Mouse (Mus musculus) B cell, adult 2 months (primary cell): ENCODE measurements around the gene Dbi.

Experiments used
- DNase-seq, 2 experiments: peaks; one replicate each; pipeline ENCODE4 v3.0.0; 2022

Gene Dbi

DNA sequence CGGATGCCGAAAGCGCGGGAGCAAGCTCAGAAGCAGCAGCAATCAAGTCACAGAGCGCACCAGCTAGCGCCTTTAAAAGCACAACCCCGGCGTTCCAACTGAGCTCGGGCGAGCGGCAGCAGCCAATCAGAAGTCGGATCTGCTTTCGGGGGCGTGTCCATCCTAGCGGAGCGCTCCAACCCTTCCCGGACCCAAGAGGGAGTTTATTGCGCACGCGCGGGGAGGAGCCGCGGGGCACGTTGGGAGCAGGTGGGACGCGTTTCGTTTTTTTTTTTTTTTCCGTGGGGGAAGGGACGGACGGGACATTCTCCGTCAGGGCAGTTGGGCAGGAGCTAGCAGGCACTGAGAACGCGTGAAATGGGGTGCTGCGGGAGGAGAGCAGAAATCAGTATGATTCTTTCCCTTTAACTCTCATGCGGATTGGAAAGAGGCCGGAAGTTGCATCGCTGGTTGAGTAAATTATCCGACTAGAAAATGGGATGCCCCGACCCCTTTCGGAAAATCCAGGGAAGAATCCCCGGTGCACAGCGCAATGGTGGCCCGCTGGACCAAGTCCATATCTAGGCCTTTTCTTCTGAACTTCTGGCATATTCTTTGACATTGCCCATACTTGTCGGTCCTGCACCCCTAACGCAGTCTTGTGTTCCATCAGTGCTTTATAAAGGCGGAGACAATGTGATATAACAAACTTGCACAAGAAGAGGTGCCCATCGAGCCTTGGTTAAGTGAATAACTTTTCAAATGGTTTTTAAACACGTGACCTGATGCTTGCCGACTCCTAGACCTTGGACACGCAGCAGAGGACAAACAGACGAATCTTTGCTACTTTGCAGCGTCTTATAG lies at the start of gene Dbi, which contains the start of gene 3110009E18Rik:
Dbi (minus strand) TSS at position 110 of the 843 bp plus-strand sequence.
3110009E18Rik (plus strand) TSS at position 219 of the 843 bp plus-strand sequence.
- DNase-seq: peak; percentile 86 to 88

DNA sequence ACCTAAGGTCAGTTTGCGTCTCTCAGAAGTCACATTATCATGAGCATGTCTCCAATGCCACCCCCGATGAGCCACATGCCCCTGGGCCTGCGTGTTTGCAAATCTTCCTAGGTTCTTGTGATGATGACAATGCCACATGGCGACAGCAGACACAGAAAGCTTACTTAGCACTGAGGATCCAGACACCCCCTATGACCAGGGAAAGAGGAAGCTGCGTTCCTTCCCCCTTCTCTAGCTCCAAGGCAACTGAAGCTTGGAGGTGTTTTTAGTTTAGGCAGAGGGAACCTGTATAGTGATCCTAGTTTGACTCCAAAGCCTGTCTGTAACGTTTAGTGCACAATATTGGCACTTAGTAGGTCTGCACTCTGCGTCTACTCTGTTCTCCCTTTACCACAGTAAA lies 49.4 kb upstream of the Dbi start:
- DNase-seq: no peak

DNA sequence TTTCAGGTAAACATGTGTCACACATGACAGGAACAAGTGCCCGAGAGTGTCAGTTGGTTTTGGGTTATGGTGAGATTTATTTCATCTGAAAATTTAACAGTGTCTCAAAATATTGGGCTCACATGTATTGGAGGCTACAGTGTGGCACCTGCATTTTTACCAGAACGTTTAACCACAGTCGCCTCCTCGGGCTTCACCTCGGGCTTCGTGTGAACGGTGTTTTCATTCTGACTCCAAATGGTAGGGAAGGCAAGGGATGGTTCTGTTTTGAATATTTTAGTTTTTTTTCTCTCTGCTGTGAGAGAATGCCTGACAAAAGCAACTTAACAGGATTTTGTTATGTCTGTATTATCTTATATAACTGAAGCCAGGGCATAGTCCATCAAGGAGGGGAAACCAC lies 47.8 kb upstream of the Dbi start:
- DNase-seq: no peak

DNA sequence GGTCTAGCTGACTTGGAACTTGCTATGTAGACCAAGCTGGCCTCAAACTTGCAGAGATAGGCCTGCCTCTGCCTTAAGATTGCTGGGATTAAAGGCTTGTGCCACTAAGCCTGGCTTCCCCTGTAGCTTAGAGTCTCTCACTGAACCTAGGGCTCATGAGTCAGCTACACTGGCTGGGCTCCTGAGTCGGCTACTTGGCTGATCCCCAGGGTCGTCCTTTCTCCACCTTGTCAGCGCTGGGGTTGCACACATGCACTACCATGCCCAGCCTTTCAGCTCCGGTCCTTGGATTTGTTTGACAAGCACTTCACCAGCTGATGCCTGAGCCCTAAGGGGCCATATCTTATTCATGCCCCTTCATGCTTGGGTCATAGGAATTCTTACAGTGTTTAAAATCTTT lies 47.1 kb upstream of the Dbi start:
- no peak for DNase-seq

DNA sequence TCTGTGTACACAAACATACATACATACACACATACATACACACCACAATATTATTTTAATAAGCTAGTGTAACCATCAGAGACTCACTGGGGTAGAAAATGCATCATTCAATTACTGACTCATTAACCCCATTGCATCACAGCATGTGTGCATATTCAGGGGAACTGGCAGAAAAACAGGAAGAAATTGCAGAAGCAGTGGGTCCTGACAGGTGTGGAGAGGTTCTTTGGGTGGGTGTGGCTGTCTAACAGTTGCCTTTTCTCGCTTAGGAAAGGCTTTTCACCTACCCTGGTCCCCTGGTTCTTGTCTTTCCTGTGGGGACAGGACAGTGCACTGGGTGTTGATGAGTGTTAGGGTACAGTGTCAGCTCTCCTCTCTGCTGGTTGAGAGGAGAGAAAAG lies 41.7 kb upstream of the Dbi start:
- DNase-seq: peak; percentile 54 to 56

DNA sequence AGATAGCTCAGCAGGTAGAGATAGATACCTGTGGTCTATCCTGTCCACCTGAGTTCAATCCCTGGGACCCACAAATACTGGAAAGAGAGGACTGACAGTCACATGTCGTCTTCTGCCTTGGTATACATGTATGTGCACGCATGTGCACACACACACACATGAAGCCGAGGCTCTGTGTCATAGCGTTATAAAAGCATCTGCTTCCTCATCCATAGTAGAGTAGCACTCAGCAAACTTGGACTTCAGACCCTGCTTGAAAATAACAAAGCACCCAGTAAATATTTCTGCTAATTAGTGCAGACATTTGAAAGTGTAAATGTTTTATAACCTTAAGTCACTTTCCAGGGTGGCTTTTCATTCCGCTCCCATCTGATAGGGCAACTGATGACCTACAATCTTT lies 40.6 kb upstream of the Dbi start:
- DNase-seq: no peak

DNA sequence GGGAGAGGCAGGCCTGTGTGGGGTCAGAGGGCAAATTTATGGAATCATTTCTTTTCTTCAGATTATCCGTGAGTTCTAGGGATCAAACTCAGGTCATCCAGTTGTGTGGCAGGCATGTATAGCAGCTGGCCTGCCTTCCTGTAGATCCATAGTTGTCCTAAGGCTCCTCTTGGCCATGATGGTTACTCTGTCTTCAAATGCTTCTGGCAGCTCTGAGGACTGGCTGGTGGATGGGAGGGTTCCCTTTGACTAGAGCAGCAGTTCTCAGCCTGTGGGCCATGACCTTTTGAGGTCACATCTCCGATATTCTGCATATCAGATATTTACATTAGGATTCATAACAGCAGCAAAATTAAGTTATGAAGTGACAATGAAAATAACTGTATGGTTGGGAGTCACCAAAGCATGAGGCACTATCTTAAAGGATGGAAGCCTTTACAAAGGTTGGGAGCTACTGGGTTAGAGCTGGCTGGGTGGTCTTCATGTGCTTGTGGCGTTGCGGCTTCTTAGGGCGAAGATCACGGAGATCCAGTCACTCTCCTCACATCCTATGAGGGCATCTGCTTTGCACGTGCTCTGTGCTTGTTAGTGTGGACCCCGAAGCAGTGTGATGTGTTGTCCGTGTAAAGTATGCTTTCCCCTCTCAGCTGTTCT lies 37.7 kb upstream of the Dbi start:
- no peak for DNase-seq

DNA sequence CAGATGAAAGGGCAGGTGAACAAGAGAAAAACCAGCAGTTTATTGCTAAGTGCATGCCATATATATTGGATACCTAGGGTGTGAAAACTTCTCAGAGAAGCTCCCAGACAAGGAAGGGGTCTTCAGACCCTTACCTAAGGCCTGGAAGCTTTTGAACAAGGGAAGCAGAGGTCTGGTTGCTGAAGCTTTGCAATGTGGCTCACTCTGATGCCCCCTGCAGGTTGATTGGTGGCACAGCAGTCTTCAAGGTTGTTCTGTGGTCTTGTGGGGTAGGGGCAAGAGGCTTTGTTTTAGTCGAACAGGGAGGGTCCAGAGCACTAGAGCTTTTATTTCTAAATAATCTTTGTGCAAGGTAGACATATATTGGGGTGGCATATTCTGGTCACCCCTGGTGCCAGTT lies 34.4 kb upstream of the Dbi start:
- peak; percentile 49 to 52 for DNase-seq

DNA sequence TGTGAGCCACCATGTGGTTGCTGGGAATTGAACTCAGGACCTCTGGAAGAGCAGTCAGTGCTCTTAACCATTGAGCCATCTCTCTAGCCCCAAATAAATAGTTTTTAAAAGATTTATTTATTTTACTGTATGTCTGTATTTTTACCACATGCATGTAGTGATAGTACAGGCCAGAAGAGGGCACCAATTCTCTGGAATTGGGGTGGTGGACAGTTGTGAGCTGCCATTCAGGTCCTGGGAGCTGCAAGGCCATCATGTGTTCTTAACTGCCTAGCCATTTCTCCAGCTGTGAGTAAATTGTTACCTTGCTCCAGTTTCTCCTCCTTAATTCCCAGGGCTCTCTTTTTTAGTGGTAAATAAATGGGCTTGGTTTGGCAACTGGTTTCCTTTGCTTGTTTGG lies 33.4 kb upstream of the Dbi start:
- DNase-seq: peak; percentile 64 to 66

DNA sequence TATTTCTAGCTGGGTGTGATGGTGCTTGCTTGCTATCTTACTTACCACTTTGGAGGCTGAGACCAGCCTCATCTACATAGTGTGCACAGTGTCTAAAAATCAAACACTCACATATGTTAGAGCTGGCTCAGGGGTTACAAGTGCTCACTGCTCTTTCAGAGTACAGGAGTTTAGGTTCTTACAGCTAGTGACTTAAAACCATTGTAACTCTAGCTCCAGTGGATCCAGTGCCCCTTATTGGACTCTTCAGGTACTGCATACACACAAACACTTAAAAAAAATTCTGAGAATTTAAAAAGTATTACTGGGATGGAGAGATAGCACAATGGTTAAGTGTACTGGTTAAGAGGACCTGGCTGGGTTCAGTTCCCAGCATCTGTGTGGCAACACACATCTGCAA lies 26.1 kb upstream of the Dbi start:
- peak; percentile 7 to 20 for DNase-seq

DNA sequence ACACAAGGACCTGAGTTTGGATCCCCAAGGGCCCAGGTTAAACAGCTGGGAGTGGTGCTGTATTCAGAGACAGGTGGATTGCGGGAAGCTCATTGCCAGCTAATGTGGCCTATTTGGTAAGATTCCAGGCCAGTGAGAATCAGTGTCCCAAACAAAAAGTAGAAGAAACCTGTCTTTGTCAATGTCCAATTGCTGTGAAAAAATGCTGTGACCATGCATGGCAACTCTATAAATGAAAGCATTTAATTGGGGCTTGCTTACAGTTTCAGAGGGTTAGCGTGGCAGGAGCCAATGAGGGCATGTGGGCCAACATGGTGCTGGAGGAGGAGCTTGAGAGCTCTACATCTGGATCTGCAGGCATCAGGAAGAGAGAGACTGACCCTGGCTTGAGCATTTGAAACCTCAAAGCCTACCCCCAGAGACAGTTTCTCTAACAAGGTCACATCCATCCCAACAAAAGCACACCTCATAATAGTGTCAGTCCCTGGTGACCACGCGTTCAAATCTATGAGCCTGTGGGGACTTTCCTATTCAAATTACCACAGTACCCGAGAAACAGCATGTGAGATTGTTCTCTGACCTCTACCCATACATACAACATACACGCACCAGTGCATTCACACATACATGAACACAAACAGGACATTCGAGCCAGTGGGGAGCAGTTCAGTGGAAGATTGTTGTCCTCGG lies 24.8 kb upstream of the Dbi start:
- peak; percentile 13 to 24 for DNase-seq

DNA sequence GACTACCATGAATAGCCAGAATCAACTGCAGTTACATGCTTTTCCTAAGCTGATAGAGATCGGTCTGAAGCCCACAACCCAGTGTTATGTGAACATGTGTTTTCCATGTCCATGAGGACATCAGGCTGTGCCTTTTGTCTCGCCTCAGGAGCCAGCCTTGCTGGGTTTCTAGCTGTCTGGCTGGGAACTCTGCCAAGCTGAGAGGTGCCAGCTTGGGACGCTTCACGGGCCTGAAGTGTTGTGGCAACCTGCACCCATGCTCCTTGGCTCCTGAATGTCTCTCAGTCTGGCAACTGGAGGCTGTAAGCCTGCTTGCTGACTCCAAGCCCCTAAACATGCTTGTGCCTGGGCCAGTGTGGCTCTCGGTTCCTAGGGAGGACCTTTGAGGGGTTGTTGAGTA lies 21.7 kb upstream of the Dbi start:
- DNase-seq: no peak

DNA sequence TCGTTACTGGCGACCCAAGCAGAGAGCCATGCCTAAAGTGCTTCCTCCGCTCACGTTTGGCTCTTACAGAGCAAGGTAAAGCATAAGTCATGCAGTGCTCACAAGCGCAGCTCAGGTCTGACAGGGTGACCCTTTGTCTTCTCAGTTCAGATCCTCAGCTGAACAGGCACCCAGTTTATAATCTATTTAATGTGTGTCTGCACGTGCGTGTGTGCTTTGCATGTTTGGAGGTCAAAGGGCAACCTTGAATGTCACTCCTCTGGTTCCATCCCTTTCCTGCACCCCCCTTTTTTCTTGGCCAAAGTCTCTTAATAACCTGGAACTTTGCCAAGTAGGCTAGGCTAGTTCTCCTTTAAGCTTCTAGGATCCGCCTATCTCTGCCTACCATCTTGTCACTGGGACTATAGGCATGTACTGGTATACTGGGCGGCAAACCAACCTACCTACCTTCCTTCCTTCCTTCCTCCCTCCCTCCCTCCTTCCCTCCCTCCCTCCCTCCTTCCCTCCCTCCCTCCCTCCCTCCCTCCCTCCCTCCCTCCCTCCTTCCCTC lies 19.3 kb upstream of the Dbi start:
- no peak for DNase-seq

DNA sequence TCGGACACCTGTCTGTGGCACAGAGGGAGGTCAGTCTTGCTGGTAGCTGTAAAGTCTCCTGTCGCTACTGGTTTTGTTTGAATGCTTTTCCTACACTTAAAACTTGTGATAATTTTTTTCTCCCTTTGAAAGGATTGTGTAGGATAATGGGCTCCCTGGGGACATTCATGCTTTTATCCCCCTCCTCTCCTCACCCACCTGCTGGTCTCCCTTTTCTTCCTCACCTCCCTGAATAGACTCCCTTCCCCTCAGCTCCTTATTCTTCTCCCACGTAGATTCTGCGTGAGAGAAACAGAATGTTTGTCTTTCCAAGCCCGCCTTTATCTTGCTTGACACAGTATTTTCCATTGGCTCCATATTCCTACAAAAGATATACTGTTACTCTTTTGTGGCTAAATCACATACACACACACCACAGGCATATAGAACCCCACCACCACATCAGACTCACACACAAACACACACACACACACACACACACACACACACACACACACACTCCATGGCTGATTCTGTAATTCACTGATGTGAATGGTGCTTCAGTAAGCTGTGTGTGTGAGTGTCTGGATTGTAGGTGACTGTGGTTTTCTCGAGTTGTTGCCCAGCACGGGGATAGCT lies 18.2 kb upstream of the Dbi start:
- DNase-seq: no peak

DNA sequence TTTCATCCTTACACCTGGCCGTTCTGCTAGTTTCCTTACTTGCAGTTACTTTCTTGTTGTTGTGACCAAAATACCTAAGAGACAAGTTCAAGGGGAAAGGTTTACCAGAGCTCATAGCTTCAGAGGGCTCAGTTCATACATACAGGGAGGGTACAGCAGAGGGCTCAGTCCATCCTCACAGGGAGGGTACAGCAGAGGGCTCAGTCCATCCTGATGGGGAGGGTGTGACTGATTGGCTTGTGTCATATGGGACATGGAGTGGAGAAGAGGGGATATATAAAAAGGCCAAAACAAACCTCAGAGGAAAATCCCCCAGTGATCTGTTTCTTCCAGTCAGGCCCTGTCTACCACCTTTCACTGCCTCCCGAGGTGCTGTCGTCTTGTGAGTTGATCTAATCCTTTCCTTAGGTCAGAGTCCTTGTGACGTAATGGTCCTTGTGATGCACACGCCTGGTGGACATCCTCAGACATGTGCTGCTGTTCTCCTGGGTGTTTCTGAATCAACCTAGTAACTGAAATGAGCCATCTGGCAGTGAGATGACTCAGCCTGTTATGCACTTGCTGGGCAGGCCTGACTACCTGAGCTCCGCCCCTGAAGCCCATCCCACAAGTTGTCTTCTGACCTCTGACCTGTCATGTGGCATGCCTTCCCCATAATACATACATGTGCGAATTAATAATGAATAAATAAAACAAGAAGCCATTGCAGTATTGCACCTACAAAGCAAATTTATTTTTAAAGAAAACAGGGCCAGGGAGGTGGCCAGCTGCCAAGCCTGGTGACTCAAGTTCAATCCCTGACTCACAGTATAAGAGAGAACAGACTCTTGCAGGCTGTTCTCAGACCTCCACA lies 15.3 kb upstream of the Dbi start:
- DNase-seq: no peak

DNA sequence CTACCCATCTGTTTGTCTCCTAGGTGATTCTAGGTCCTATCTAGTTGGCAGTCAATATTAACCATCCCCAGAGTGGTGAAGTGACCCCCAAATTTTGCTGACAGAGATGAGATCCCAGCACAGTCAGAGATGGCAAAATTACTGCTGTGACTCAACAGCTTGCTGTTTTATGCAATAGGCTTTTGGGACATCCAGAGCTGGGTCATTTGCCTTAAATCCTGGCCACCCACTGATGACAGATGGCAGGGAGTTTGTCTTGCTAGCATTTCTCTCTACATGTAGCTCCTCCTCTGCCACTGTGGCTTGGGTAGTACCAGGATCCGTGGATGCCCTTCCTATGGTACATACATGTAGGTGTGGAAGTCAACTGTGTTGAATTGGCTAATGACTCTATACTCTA lies 11.5 kb upstream of the Dbi start:
- no peak for DNase-seq

DNA sequence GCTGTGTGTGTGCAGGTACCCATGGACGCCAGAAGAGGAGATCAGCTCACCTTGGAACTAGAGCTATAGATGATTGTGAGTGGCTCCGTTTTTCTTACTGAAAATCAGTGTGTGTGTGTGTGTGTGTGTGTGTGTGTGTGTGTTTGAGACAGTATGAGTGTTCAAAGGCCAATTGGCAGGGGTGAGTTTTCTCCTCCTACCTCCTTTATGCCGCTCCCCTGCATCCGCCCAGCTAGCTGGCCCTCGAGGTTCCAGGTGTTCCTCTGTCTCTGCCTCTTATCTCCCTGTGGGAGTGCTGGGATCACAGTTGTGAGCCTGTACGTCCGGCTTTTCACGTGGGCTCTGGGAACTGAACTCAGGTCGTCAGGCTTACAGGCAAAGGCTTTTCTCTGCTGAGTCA lies 5.4 kb upstream of the Dbi start:
- no peak for DNase-seq

DNA sequence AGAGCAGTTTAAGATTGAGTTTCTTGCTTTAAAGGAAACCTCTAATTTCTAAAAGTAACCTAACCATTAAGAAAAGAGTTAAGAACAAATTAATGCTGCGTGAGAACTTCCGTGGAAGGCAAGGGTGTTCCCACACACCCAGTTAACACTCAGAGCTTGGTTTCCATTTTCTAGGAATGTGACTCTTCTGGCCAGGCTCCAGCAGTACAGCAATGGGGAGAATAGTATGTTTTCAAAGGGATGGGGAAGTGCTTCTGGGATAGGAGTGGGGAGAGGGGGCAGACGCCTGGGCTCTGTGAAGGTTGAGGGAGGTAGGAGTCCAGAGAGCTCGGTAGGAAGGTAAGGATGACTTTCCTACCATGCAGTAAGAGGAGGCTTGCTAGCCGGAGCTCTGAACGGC lies 4.6 kb upstream of the Dbi start:
- no peak for DNase-seq

DNA sequence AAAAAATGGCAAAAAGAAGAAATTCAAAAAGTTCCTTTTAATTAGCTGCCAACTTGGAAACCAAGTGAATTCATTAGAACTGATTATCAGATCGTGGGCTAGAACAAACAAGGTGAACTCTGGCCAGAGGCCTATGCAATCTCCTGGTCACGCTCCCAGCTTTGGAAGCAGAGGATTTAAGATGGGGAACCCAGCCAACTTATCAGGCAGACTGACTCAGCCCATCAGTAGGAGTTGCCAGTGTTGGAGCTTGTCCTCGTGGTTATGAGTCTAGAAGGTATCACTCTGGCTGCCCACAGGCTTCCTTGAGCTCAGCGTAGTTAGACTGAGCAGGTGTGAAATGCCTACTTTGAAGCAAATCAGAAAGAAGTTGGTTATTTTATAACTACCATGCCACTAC lies 4.0 kb upstream of the Dbi start:
- no peak for DNase-seq

DNA sequence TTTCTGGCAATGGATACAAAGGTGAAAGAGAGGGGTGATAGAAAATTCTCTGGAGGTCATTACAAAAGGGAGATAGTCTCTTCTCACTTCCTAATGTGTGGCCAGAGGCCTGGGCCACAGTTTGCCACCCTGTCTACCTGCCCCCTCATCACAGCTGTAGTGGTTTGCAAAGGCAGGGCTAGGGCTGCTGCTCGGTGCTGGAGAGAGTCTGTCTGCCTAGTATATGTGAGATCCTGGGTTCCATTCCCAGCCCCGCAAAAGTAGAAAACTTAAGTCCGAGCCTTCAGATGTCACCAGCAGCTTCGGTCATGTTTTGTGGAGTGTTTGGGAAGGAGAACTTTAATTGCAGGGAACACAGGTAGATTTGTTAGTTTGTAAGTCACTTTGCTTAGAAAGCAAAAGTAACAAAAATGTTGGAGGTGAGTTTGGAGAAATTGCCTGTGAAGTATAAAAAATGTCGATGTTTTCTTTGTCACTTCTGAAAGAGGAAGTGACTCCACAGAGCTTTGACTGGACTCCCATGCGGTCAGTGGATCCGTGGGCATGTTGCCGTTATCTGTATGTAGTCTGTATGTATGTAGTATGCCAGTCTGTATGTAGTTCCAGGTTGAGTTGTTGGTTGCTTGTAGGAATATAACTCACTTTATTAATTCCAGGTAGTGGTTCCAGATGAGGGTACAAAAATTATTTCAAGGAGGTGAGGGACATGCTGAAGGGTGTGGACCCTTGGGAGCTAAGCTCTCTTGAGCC lies 1.9 kb upstream of the Dbi start:
- DNase-seq: no peak

DNA sequence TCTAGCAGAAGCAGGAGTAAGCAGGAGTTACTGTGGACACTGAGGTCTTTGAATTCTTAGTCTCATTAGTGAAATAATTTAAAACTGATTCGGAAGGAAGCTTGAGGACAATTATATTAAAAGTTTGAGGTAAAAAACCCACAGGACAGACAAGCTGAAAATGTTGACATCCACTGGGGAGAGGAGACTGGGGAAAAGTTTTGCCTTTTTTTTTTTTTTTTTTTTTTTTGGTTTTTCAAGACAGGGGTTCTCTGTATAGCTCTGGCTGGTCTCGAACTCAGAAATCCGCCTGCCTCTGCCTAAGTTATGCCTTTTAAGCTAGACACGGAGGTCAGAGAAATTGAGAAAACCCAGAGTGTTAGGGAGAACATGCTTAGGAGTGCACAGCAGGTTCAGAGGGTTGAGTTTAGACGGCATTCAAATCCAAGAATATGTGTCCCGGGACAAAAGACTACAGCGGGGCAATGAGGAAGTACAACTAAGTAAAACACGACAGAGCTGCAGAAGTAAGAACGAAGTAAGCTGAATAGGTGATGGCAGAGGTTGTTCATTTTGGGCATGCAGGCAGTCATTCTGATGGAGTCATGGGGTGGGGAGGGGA lies 1.2 kb upstream of the Dbi start:
- peak in 1 of 2 experiments; percentile 26 for DNase-seq
